Mouse (Mus musculus) heart, embryonic 11.5 days (tissue): ENCODE measurements around the gene Kmt2a. TPM values are rescaled to one million over a fixed set of nuclear protein-coding genes. Genes with fewer than 3 reads are reported as not detected.

Source experiments
- ATAC-seq: fragments of 200-750 bp; cut with Nextera tagmentation; replicated peaks from 2 replicates; pipeline ENCODE4 v1.8.0; 2017; ENCODE audit warnings: moderate library complexity; ENCODE audit not compliant: insufficient number of reproducible peaks, low FRiP score, low TSS enrichment
- H3K27ac ChIP-seq: fragments of 300-500 bp; sonication (generic); 2 replicates; pipeline ENCODE4 v1.5.1; 2014; ENCODE audit warnings: mild to moderate bottlenecking, low read depth, low read length
- H3K27me3 ChIP-seq: fragments of 300-500 bp; sonication (generic); 2 replicates; pipeline ENCODE4 v1.6.1; 2014; ENCODE audit warnings: mild to moderate bottlenecking, low read length, mixed read lengths; ENCODE audit not compliant: control insufficient read depth, insufficient read depth
- H3K36me3 ChIP-seq: fragments of 300-500 bp; sonication (generic); 2 replicates; pipeline ENCODE4 v1.6.1; 2014; ENCODE audit warnings: mild to moderate bottlenecking, low read length, moderate library complexity, mixed read lengths; ENCODE audit not compliant: control insufficient read depth, insufficient read depth
- H3K4me1 ChIP-seq: fragments of 300-500 bp; sonication (generic); 2 replicates; pipeline ENCODE4 v1.6.1; 2014; ENCODE audit warnings: low read length; ENCODE audit not compliant: control insufficient read depth, insufficient read depth
- H3K4me2 ChIP-seq: fragments of 300-500 bp; sonication (generic); 2 replicates; pipeline ENCODE4 v1.6.1; 2014; ENCODE audit warnings: mild to moderate bottlenecking, moderate library complexity
- H3K4me3 ChIP-seq: fragments of 300-500 bp; sonication (generic); 2 replicates; pipeline ENCODE4 v1.5.1; 2014; ENCODE audit warnings: low read depth, low read length
- H3K9ac ChIP-seq: fragments of 300-500 bp; sonication (generic); 2 replicates; pipeline ENCODE4 v1.6.1; 2014; ENCODE audit warnings: mild to moderate bottlenecking, low read depth, low read length, moderate library complexity
- H3K9me3 ChIP-seq: fragments of 300-500 bp; sonication (generic); replicated peaks from 2 replicates; pipeline ENCODE4 v1.6.1; 2016; ENCODE audit warnings: low read length; ENCODE audit not compliant: control insufficient read depth
- WGBS: fragments of 180-500 bp; shearing (Covaris S2); extraction: QIAGEN DNeasy Blood & Tissue Kit; methylation state at CpG from one replicate; pipeline ENCODE4 v1.1.7; 2014; ENCODE audit not compliant: insufficient replicate concordance; 5-methylcytosine and 5-hydroxymethylcytosine counted together
- polyA plus RNA-seq: library from polyadenylated mRNA; unstranded; fragments of >200 nt; fragmentation: Nextera tagmentation; extraction: Ambion mirVana; gene quantifications from 2 replicates; pipeline ENCODE4 v1.2.1, GENCODE M21; 2014

The Kmt2a gene
- polyA plus RNA-seq, 1 experiment from 2014 or later: 13.9 TPM

GRCm38 (mm10) chr9:44875476-44875875 lies 5.6 kb downstream of the Kmt2a start:
- H3K4me1 ChIP-seq: peaks cover 59% of the 10 kb centered on the region
- H3K9me3 ChIP-seq: no peaks in the 10 kb centered on the region
- H3K9ac ChIP-seq: no peak overlapping the region
- no peak overlapping the region for H3K27ac ChIP-seq
- no peak overlapping the region for H3K4me3 ChIP-seq
- H3K4me2 ChIP-seq: no peak overlapping the region
- no peaks in the 10 kb centered on the region for H3K36me3 ChIP-seq
- WGBS: 73% methylated on average over 7 of the region's 7 CpGs
- H3K27me3 ChIP-seq: no peaks in the 10 kb centered on the region
- no peak for ATAC-seq

- H3K4me3 ChIP-seq: no peak overlapping the region
- no peak overlapping the region for H3K9ac ChIP-seq
- no peaks in the 10 kb centered on the region for H3K9me3 ChIP-seq
- ATAC-seq: no peak
- H3K27me3 ChIP-seq: no peaks in the 10 kb centered on the region
- no peak overlapping the region for H3K27ac ChIP-seq
- no peaks in the 10 kb centered on the region for H3K36me3 ChIP-seq
- peaks cover 57% of the 10 kb centered on the region for H3K4me1 ChIP-seq
- no peak overlapping the region for H3K4me2 ChIP-seq
Measured at GRCm38 (mm10) chr9:44874198-44874597, 6.9 kb downstream of the Kmt2a start.

- Histone ChIP-seq H3K27me3 (no peaks in the 10 kb centered on the region), H3K36me3 (no peaks in the 10 kb centered on the region), H3K9ac (no peak overlapping the region), H3K9me3 (no peaks in the 10 kb centered on the region), H3K4me1 (peaks cover 52% of the 10 kb centered on the region), H3K4me2 (no peak overlapping the region), H3K27ac (no peak overlapping the region), H3K4me3 (no peak overlapping the region)
- 73% methylated on average over 5 of the region's 5 CpGs for WGBS
- ATAC-seq: no peak
Measured at GRCm38 (mm10) chr9:44873665-44874064, 7.4 kb downstream of the Kmt2a start.

GRCm38 (mm10) chr9:44868336-44869094 lies 12.6 kb downstream of the Kmt2a start:
- Histone ChIP-seq H3K9ac (no peak overlapping the region), H3K36me3 (peaks cover 3% of the 10 kb centered on the region; the same call in 1 of the 2 replicates), H3K4me2 (no peak overlapping the region), H3K9me3 (no peaks in the 10 kb centered on the region), H3K4me1 (peaks cover 37% of the 10 kb centered on the region), H3K27ac (no peak overlapping the region), H3K4me3 (no peak overlapping the region), H3K27me3 (no peaks in the 10 kb centered on the region)
- 82% methylated on average over 13 of the region's 13 CpGs for WGBS
- no peak for ATAC-seq

GRCm38 (mm10) chr9:44867664-44868063 lies 13.4 kb downstream of the Kmt2a start:
- WGBS: 69% methylated on average over 3 of the region's 3 CpGs
- H3K9me3 ChIP-seq: no peaks in the 10 kb centered on the region
- H3K4me1 ChIP-seq: peaks cover 29% of the 10 kb centered on the region
- H3K9ac ChIP-seq: no peak overlapping the region
- H3K27ac ChIP-seq: no peak overlapping the region
- no peak for ATAC-seq
- no peak overlapping the region for H3K4me3 ChIP-seq
- H3K36me3 ChIP-seq: peaks cover 3% of the 10 kb centered on the region; the same call in 1 of the 2 replicates
- H3K4me2 ChIP-seq: no peak overlapping the region
- no peaks in the 10 kb centered on the region for H3K27me3 ChIP-seq

- Histone ChIP-seq H3K4me2 (no peak overlapping the region; the same call in 1 of the 2 replicates), H3K4me3 (no peak overlapping the region), H3K27ac (0 out of 2 replicates have a peak overlapping the region, but pooled peaks have one; percentile 5), H3K9ac (no peak overlapping the region), H3K9me3 (no peaks in the 10 kb centered on the region), H3K4me1 (peaks cover 24% of the 10 kb centered on the region; the same call in 1 of the 2 replicates), H3K36me3 (peaks cover 6% of the 10 kb centered on the region), H3K27me3 (no peaks in the 10 kb centered on the region)
- 72% methylated on average over 9 of the region's 9 CpGs for WGBS
- ATAC-seq: no peak
Measured at GRCm38 (mm10) chr9:44866501-44867240, 14.4 kb downstream of the Kmt2a start.

GRCm38 (mm10) chr9:44861121-44861520 lies 20.0 kb downstream of the Kmt2a start:
- Histone ChIP-seq H3K9me3 (no peaks in the 10 kb centered on the region; the same call in 1 of the 2 replicates), H3K4me1 (no peaks in the 10 kb centered on the region), H3K36me3 (peaks cover 13% of the 10 kb centered on the region), H3K9ac (no peak overlapping the region), H3K27me3 (no peaks in the 10 kb centered on the region), H3K4me3 (no peak overlapping the region), H3K4me2 (no peak overlapping the region), H3K27ac (no peak overlapping the region)
- no peak for ATAC-seq

GRCm38 (mm10) chr9:44858657-44859056 lies 22.4 kb downstream of the Kmt2a start:
- H3K4me2 ChIP-seq: no peak overlapping the region
- H3K27me3 ChIP-seq: no peaks in the 10 kb centered on the region
- no peaks in the 10 kb centered on the region for H3K4me1 ChIP-seq
- WGBS: 86% methylated on average over 3 of the region's 3 CpGs
- H3K9me3 ChIP-seq: no peaks in the 10 kb centered on the region; the same call in 1 of the 2 replicates
- no peak overlapping the region for H3K9ac ChIP-seq
- ATAC-seq: no peak
- peaks cover 10% of the 10 kb centered on the region for H3K36me3 ChIP-seq
- H3K27ac ChIP-seq: no peak overlapping the region
- no peak overlapping the region for H3K4me3 ChIP-seq
